Mouse (Mus musculus) liver, adult 2 months (tissue): ENCODE measurements around the gene Lrrc39.

ENCODE experiments used
- CTCF ChIP-seq: fragments of 200-500 bp; IDR thresholded peaks from 2 replicates; pipeline ENCODE4 v1.5.1; 2011; ENCODE audit warnings: low read depth, low read length, control low read depth
- POLR2A ChIP-seq: fragments of 200-500 bp; IDR thresholded peaks from 2 replicates; pipeline ENCODE4 v1.6.1; 2011; ENCODE audit warnings: low read length, control low read depth; ENCODE audit not compliant: insufficient read depth; ENCODE audit errors: extremely low read depth

- TF ChIP-seq POLR2A (no peak), CTCF (no peak)
Observed at GRCm38 (mm10) chr3:116547430-116547829, 15.3 kb upstream of the Lrrc39 start.
